Mouse (Mus musculus): ENCODE measurements around the gene Tmem177. TPM values are rescaled to one million over a fixed set of nuclear protein-coding genes. Genes with fewer than 3 reads are reported as not detected.

Gene Tmem177
- total and polyA plus RNA-seq, 3 experiments = 7.0 to 8.4 (median 7.2) TPM

DNA sequence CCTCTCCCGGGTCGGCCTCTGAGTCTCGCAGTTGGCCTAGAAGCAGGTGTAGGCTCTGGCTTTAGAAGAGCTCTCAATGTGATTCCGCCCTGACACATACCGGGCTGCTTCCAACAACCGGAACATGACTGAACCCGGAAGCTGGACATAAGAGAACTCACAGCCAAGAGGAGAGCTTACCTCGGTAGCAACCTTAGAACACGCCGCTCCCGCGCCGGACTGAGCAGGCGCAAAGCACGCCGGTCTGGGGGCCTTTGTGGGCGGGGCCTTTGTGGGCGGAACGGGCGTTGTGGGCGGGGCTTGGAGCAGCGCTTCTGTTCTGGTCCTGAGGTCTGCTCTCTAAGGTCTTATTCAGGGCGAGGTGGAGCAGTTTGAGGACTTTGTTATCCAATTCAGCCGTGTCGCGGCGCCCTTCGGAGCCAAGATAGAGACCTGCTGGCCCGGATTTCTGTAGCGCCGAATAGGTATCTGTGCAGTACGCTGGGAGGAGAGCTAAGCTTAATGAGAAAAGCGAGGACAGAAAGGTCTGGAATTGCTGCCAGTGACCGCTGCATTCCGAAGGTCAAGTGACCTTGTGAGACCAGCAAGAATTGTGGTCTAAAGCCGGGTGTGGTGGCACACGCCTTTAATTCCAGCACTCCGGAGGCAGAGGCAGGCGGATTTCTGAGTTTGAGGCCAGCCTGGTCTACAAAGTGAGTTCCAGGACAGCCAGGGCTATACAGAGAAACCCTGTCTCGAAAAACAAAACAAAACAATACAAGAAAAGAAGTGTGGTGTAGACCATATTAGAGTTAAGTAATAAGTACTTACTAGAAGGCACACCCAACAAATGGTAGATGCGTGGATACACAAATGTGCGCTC, at the start of gene Tmem177 (continued):
- TF ChIP-seq MEF2A (IDR thresholded peaks at IDR 0.05; ENCODE audit: borderline replicate concordance, low read depth, low read length) = no peak

DNA sequence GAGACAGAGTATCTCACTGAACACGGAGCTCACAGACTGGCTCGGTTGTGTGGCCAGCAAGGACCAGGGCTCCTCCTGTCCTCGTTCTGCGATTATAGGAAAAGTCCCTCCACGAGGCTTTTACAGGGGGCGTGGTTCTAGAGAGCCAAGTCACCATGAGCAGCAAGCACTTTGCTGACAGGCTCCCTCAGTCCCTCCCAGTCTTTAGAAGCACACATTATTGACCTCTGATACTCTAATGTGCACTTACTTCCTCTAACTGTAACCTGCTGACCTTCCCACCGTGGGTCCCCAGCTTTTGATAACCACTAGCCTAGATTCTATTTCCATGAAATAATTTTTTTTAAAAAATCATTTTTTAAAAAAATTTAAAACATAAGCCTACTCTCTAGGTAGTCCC, 46.9 kb upstream of the Tmem177 start:
- Histone ChIP-seq H3K27ac (ENCODE audit: insufficient read depth, low read depth) (no peak overlapping the region), H3K4me1 (ENCODE audit: control insufficient read depth in 1 of 2, insufficient read depth in 2 of 2) (no peaks in the 10 kb centered on the region), H3K27me3 (replicated peaks) (no peaks in the 10 kb centered on the region), H3K36me3 (replicated peaks in 1 of 2; ENCODE audit: control insufficient read depth in 1 of 2, insufficient read depth in 1 of 2, low read length in 1 of 2) (no peaks in the 10 kb centered on the region), H3K9ac (ENCODE audit: insufficient read depth, low read depth) (no peak overlapping the region), H3K4me2 (ENCODE audit: insufficient read depth, low read depth, poor library complexity, severe bottlenecking) (no peak overlapping the region), H3K4me3 (replicated peaks in 1 of 3; ENCODE audit: low read depth in 2 of 3, low read length in 2 of 3, poor library complexity in 1 of 3) (no peak overlapping the region), H3K9me3 (replicated peaks; ENCODE audit: low read length) (no peaks in the 10 kb centered on the region), H3K79me2 (replicated peaks; ENCODE audit: control insufficient read depth, extremely low read depth, insufficient read depth, poor library complexity, severe bottlenecking) (no peaks in the 10 kb centered on the region)
- dilution Hi-C loops (cut with MboI; ENCODE audit: extremely low pct_ligation_motif_present, extremely low pct_unique_long_range_greater_than_20kb, low sequenced_read_pairs) (no loop called here), in situ Hi-C loops (cut with MboI; ENCODE audit: low pct_ligation_motif_present, low pct_unique_long_range_greater_than_20kb, low sequenced_read_pairs) (no loop called here)
- no peak for DNase-seq (ENCODE audit: extremely low read depth)
- no peak for TF ChIP-seq PAX5 (IDR thresholded peaks at IDR 0.05; ENCODE audit: low read length)
- no peak for TF ChIP-seq RCOR1 (conservative IDR thresholded peaks at IDR 0.05; ENCODE audit: low read depth, low read length)
- TF ChIP-seq MAX (IDR thresholded peaks at IDR 0.05; ENCODE audit: low read length) = no peak
- TF ChIP-seq SIN3A (IDR thresholded peaks at IDR 0.05; ENCODE audit: low read length) = no peak
- TF ChIP-seq CTCF (conservative IDR thresholded peaks at IDR 0.05 in 1 of 2, IDR thresholded peaks at IDR 0.05 in 1 of 2; ENCODE audit: low read depth in 2 of 2, low read length in 2 of 2) = no peak
- TF ChIP-seq HCFC1 (IDR thresholded peaks at IDR 0.05; ENCODE audit: low read depth, low read length) = no peak
- TF ChIP-seq TCF12 (IDR thresholded peaks at IDR 0.05; ENCODE audit: low read depth, low read length) = no peak
- no peak for TF ChIP-seq BHLHE40 (IDR thresholded peaks at IDR 0.05; ENCODE audit: low read depth, low read length)
- no peak for TF ChIP-seq MAZ (IDR thresholded peaks at IDR 0.05; ENCODE audit: low read depth, low read length)
- TF ChIP-seq CHD1 (IDR thresholded peaks at IDR 0.05; ENCODE audit: low read depth, low read length) = no peak
- TF ChIP-seq NRF1 (IDR thresholded peaks at IDR 0.05; ENCODE audit: low read depth, low read length) = no peak
- TF ChIP-seq POLR2AphosphoS2 (IDR thresholded peaks at IDR 0.05; ENCODE audit: low read depth, low read length) = no peak

DNA sequence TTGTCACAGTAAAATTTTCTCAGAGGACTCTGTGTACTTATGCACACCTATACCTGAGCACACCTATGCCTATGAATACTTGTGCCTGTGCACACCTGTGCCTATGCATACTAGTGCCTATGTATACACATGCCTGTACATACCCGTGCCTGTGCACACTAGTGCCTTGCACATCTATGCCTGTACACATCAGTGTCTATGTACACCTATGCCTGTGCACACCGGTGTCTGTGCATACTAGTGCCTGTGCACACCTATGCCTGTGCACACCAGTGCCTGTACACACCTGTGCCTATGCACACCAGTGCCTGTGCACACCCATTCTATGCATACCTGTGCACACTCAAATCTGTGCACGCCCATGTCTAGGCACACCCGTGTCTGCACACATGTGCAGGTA, 46.5 kb upstream of the Tmem177 start:
- H3K79me2 ChIP-seq (replicated peaks; ENCODE audit: control insufficient read depth, extremely low read depth, insufficient read depth, poor library complexity, severe bottlenecking) = no peaks in the 10 kb centered on the region
- H3K4me3 ChIP-seq (replicated peaks in 1 of 3; ENCODE audit: low read depth in 2 of 3, low read length in 2 of 3, poor library complexity in 1 of 3) = no peak overlapping the region
- dilution Hi-C loops (cut with MboI; ENCODE audit: extremely low pct_ligation_motif_present, extremely low pct_unique_long_range_greater_than_20kb, low sequenced_read_pairs) (no loop called here), in situ Hi-C loops (cut with MboI; ENCODE audit: low pct_ligation_motif_present, low pct_unique_long_range_greater_than_20kb, low sequenced_read_pairs) (no loop called here)
- no peak for TF ChIP-seq USF2 (conservative IDR thresholded peaks at IDR 0.05; ENCODE audit: low read depth, low read length)
- no peak for TF ChIP-seq USF1 (IDR thresholded peaks at IDR 0.05; ENCODE audit: low read depth, low read length)
- no peak for TF ChIP-seq SMC3 (IDR thresholded peaks at IDR 0.05; ENCODE audit: low read depth, low read length)
- TF ChIP-seq MAZ (IDR thresholded peaks at IDR 0.05; ENCODE audit: low read depth, low read length) = no peak
- no peak for TF ChIP-seq MAX (IDR thresholded peaks at IDR 0.05; ENCODE audit: low read length)
- no peak for TF ChIP-seq SIN3A (IDR thresholded peaks at IDR 0.05; ENCODE audit: low read length)
- no peak for TF ChIP-seq POLR2A (IDR thresholded peaks at IDR 0.05; ENCODE audit: low read depth, low read length)
- TF ChIP-seq CHD1 (IDR thresholded peaks at IDR 0.05; ENCODE audit: low read depth, low read length) = no peak
- no peak for TF ChIP-seq MEF2A (IDR thresholded peaks at IDR 0.05; ENCODE audit: borderline replicate concordance, low read depth, low read length)
- no peak for TF ChIP-seq ZMIZ1 (IDR thresholded peaks at IDR 0.05; ENCODE audit: low read depth, low read length)
- no peak for TF ChIP-seq E2F4 (IDR thresholded peaks at IDR 0.05; ENCODE audit: insufficient replicate concordance, low read depth, low read length)
- TF ChIP-seq ETS1 (conservative IDR thresholded peaks at IDR 0.05; ENCODE audit: low read depth, low read length) = no peak
- TF ChIP-seq ELF1 (IDR thresholded peaks at IDR 0.05; ENCODE audit: low read depth, low read length) = no peak
- no peak for TF ChIP-seq NELFE (IDR thresholded peaks at IDR 0.05; ENCODE audit: low read depth, low read length)
- no peak for TF ChIP-seq RCOR1 (conservative IDR thresholded peaks at IDR 0.05; ENCODE audit: low read depth, low read length)
- TF ChIP-seq NRF1 (IDR thresholded peaks at IDR 0.05; ENCODE audit: low read depth, low read length) = no peak
- no peak for TF ChIP-seq ZKSCAN1 (IDR thresholded peaks at IDR 0.05; ENCODE audit: borderline replicate concordance, low read depth, low read length)
- no peak for TF ChIP-seq TCF12 (IDR thresholded peaks at IDR 0.05; ENCODE audit: low read depth, low read length)
- H3K9ac ChIP-seq (ENCODE audit: insufficient read depth, low read depth) = no peak overlapping the region
- no peaks in the 10 kb centered on the region for H3K36me3 ChIP-seq (replicated peaks in 1 of 2; ENCODE audit: control insufficient read depth in 1 of 2, insufficient read depth in 1 of 2, low read length in 1 of 2)
- no peaks in the 10 kb centered on the region for H3K4me1 ChIP-seq (ENCODE audit: control insufficient read depth in 1 of 2, insufficient read depth in 2 of 2)
- no peak for DNase-seq (ENCODE audit: extremely low read depth)
- H3K27ac ChIP-seq (ENCODE audit: insufficient read depth, low read depth) = no peak overlapping the region
- H3K9me3 ChIP-seq (replicated peaks; ENCODE audit: low read length) = no peaks in the 10 kb centered on the region
- no peak overlapping the region for H3K4me2 ChIP-seq (ENCODE audit: insufficient read depth, low read depth, poor library complexity, severe bottlenecking)
- H3K27me3 ChIP-seq (replicated peaks) = no peaks in the 10 kb centered on the region

Measured in CH12.LX (cell line).